Mouse (Mus musculus) thymus, adult 18-20 months (tissue): ENCODE results near the gene Pnp2.
"Not testable (repeated sequence)": the region's sequence is repeated elsewhere in the genome, so short reads cannot be mapped to it uniquely, and the experiment has no call there.

Experiments used
- DNase-seq, 2 experiments: peaks; one replicate each; pipeline ENCODE4 v3.0.0; 2022; ENCODE audit warnings: mixed read lengths in 2 of 2

Pnp2 gene

GRCm38 (mm10) chr14:50955942-50956508, at the start of gene Pnp2:
Gene Pnp2, plus strand, starts transcription at chr14:50955992.
- DNase-seq, result peak; percentile 49 to 50

- DNase-seq, result no peak
These were observed 47.7 kb upstream of the Pnp2 start for GRCm38 (mm10) chr14:50908126-50908525.

- DNase-seq, result no peak
These were observed 44.4 kb upstream of the Pnp2 start for GRCm38 (mm10) chr14:50911356-50911755.

GRCm38 (mm10) chr14:50923437-50923836, 32.4 kb upstream of the Pnp2 start:
- not testable (repeated sequence) for DNase-seq

GRCm38 (mm10) chr14:50924281-50925064, 31.3 kb upstream of the Pnp2 start, which contains the start of the genes Osgep and Apex1:
Gene Osgep, minus strand, starts transcription at chr14:50924893.
Gene Apex1, plus strand, starts transcription at chr14:50924968.
- DNase-seq, result peak; percentile 92 to 95

GRCm38 (mm10) chr14:50925111-50925920, 30.5 kb upstream of the Pnp2 start:
- DNase-seq, result peak in 1 of 2 experiments; percentile 4

- DNase-seq, result no peak
These were observed 28.4 kb upstream of the Pnp2 start for GRCm38 (mm10) chr14:50927366-50927765.

- no peak for DNase-seq
These were observed 25.8 kb upstream of the Pnp2 start for GRCm38 (mm10) chr14:50929951-50930350.

- DNase-seq, result peak in 1 of 2 experiments; percentile 73
These were observed 25.4 kb upstream of the Pnp2 start for GRCm38 (mm10) chr14:50930377-50930753.

GRCm38 (mm10) chr14:50930754-50931492, 24.9 kb upstream of the Pnp2 start, which contains the start of the genes Pip4p1 and Pnp:
Gene Pip4p1, minus strand, starts transcription at chr14:50930856.
Gene Pnp, plus strand, starts transcription at chr14:50931082.
- peak; percentile 98 to 99 for DNase-seq

- no peak for DNase-seq
These were observed 24.2 kb upstream of the Pnp2 start for GRCm38 (mm10) chr14:50931493-50932020.

- DNase-seq, result no peak
These were observed 19.1 kb upstream of the Pnp2 start for GRCm38 (mm10) chr14:50936649-50937048.

- no peak for DNase-seq
These were observed 17.5 kb upstream of the Pnp2 start for GRCm38 (mm10) chr14:50938119-50938908.

- no peak for DNase-seq
These were observed 16.9 kb upstream of the Pnp2 start for GRCm38 (mm10) chr14:50938940-50939339.

- DNase-seq, result peak; percentile 74 to 86
These were observed 11.7 kb upstream of the Pnp2 start, which contains the start of gene Gm49342 for GRCm38 (mm10) chr14:50943932-50944667. Gene Gm49342, plus strand, starts transcription at chr14:50944517.

GRCm38 (mm10) chr14:50944668-50945033, 11.1 kb upstream of the Pnp2 start:
- not testable (repeated sequence) for DNase-seq

GRCm38 (mm10) chr14:50945081-50945480, 10.7 kb upstream of the Pnp2 start:
- DNase-seq, result not testable (repeated sequence)

- DNase-seq, result not testable (repeated sequence)
These were observed 10.3 kb upstream of the Pnp2 start for GRCm38 (mm10) chr14:50945526-50945925.

GRCm38 (mm10) chr14:50955487-50955886, 305 bp upstream of the Pnp2 start:
- DNase-seq, result no peak

GRCm38 (mm10) chr14:50956724-50957123, 932 bp downstream of the Pnp2 start:
- DNase-seq, result not testable (repeated sequence)
